Mouse (Mus musculus) hindbrain, embryonic 14.5 days (tissue): ENCODE results near the gene Dda1. TPM values are rescaled to one million over a fixed set of nuclear protein-coding genes. Genes with fewer than 3 reads are reported as not detected.
"Not testable (repeated sequence)": the region's sequence is repeated elsewhere in the genome, so short reads cannot be mapped to it uniquely, and the experiment has no call there.

ENCODE experiments used
- ATAC-seq: fragments of 200-750 bp; cut with Nextera tagmentation; 2 replicates; pipeline ENCODE4 v1.8.0; 2017; ENCODE audit warnings: moderate number of reproducible peaks, mild to moderate bottlenecking, moderate TSS enrichment, moderate library complexity; ENCODE audit not compliant: low FRiP score
- DNase-seq: peaks from one replicate; pipeline ENCODE4 v3.0.0-alpha.2; 2015; ENCODE audit warnings: low spot score
- H3K27ac ChIP-seq: fragments of 300-500 bp; sonication (generic); 2 replicates; pipeline ENCODE4 v1.5.1; 2014; ENCODE audit warnings: mild to moderate bottlenecking, moderate library complexity
- H3K27me3 ChIP-seq: fragments of 300-500 bp; sonication (generic); 2 replicates; pipeline ENCODE4 v1.6.1; 2014; ENCODE audit warnings: mild to moderate bottlenecking, low read length, mixed read lengths; ENCODE audit not compliant: control insufficient read depth, insufficient read depth
- H3K36me3 ChIP-seq: fragments of 300-500 bp; sonication (generic); replicated peaks from 2 replicates; pipeline ENCODE4 v1.6.1; 2014; ENCODE audit not compliant: control insufficient read depth, insufficient read depth
- H3K4me1 ChIP-seq: fragments of 300-500 bp; sonication (generic); replicated peaks from 2 replicates; pipeline ENCODE4 v1.6.1; 2014; ENCODE audit warnings: antibody characterized with exemption, low read length, mixed read lengths; ENCODE audit not compliant: control insufficient read depth, insufficient read depth
- H3K4me2 ChIP-seq: fragments of 300-500 bp; sonication (generic); replicated peaks from 2 replicates; pipeline ENCODE4 v1.6.1; 2014; ENCODE audit warnings: mild to moderate bottlenecking, moderate library complexity
- H3K4me3 ChIP-seq: fragments of 300-500 bp; sonication (generic); replicated peaks from 2 replicates; pipeline ENCODE4 v1.5.1; 2014; ENCODE audit warnings: mild to moderate bottlenecking, low read length
- H3K9ac ChIP-seq: fragments of 300-500 bp; sonication (generic); 2 replicates; pipeline ENCODE4 v1.6.1; 2014
- H3K9me3 ChIP-seq: fragments of 300-500 bp; sonication (generic); 2 replicates; pipeline ENCODE4 v1.6.1; 2016; ENCODE audit warnings: low read length; ENCODE audit not compliant: control insufficient read depth
- WGBS: fragments of 180-500 bp; shearing (Covaris S2); extraction: QIAGEN DNeasy Blood & Tissue Kit; methylation state at CpG from one replicate; pipeline ENCODE4 v1.1.7; 2014; 5-methylcytosine and 5-hydroxymethylcytosine counted together
- polyA plus RNA-seq: library from polyadenylated mRNA; unstranded; fragments of >200 nt; fragmentation: Nextera tagmentation; extraction: Ambion mirVana; gene quantifications from 2 replicates; pipeline ENCODE4 v1.2.1, GENCODE M21; 2014

The Dda1 gene
- polyA plus RNA-seq, 1 experiment from 2014 or later = 218 TPM

DNA sequence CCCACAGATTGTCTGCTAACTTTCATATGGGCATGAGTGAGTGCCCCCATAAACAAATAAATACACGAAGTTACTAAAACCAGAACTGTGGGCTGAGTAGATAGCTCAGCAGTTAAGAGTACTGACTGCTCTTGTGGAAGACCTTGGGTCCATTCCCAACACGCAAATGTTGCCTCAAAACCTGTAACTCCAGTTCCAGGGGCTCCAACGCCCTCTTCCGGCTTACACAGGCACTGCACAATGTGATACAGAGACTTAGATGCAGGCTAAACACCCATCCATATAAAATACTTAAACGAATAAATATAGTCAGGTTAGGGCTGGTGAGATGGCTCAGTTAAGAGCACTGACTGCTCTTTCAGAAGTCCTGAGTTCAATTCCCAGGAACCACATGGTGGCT lies 46.0 kb downstream of the Dda1 start:
- Histone ChIP-seq H3K4me2 (no peak overlapping the region), H3K4me3 (no peak overlapping the region), H3K4me1 (no peaks in the 10 kb centered on the region), H3K36me3 (no peaks in the 10 kb centered on the region), H3K27me3 (0 out of 2 replicates have a peak, but pooled peaks cover 2% of the 10 kb centered on the region), H3K27ac (no peak overlapping the region), H3K9ac (no peak overlapping the region), H3K9me3 (no peaks in the 10 kb centered on the region)
- ATAC-seq (no peak), DNase-seq (no peak)
- WGBS = 70% methylated on average over 5 of the region's 5 CpGs

DNA sequence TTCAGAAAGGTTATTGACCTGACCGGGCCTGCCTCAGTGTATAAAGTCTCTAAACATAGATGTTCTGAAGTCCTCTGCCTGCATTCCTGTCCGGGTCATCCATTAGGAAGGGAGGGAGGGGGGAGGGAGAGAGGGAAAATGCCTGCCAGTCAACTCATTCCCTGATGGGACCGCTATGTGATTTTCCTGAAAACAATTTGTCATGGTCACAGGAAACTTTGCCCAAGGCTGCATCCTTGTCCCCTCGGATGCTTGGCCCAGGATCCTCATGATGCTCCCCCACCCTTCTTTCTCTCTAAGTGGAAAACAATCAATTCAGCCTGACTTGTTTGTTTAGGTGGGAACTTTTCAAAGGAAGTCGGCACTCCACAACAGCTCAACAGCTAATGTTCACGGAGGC lies 47.8 kb downstream of the Dda1 start:
- Histone ChIP-seq H3K27me3 (0 out of 2 replicates have a peak, but pooled peaks cover 4% of the 10 kb centered on the region), H3K4me1 (no peaks in the 10 kb centered on the region), H3K27ac (no peak overlapping the region), H3K9ac (no peak overlapping the region), H3K36me3 (no peaks in the 10 kb centered on the region), H3K4me3 (no peak overlapping the region), H3K4me2 (no peak overlapping the region), H3K9me3 (no peaks in the 10 kb centered on the region)
- ATAC-seq (no peak), DNase-seq (no peak)
- 10% methylated on average over 6 of the region's 6 CpGs for WGBS

DNA sequence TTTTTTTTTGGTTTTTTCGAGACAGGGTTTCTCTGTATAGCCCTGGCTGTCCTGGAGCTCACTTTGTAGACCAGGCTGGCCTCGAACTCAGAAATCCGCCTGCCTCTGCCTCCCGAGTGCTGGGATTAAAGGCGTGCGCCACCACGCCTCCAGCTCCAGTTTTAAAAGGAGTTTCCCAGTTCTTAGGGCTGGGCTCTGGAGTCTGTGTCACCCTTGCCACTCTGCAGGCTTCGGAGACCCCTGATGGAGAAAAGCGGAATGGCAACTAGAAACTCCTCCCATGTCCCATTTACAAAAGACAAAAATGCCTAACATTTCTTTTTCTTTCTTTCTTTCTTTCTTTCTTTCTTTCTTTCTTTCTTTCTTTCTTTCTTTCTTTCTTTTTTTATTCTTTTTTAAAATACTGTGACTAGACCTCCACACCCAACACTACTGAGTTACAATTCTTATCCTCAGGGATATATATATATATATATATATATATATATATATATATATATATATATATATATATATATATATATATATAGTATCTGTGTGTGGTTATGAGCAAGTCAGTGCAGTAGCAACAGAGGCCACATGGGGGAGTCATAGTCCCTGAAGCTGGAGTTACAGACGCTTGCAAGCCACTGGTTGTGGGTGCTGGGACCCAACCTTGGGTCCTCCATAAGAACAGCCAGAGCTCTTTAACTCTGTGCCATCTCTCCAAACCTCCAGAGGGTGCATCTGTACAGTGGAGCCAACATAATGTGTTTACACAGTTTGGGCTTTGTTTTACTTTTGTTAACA lies 50.2 kb downstream of the Dda1 start:
- DNase-seq = peak; percentile 79
- ATAC-seq, H3K36me3 ChIP-seq, H3K4me3 ChIP-seq, H3K4me2 ChIP-seq, H3K9me3 ChIP-seq, H3K4me1 ChIP-seq, H3K27ac ChIP-seq, H3K9ac ChIP-seq: not testable (repeated sequence)
- WGBS = 41% methylated on average over 9 of the region's 10 CpGs
- peaks cover 11% of the 10 kb centered on the region; the same call in 1 of the 2 replicates for H3K27me3 ChIP-seq

DNA sequence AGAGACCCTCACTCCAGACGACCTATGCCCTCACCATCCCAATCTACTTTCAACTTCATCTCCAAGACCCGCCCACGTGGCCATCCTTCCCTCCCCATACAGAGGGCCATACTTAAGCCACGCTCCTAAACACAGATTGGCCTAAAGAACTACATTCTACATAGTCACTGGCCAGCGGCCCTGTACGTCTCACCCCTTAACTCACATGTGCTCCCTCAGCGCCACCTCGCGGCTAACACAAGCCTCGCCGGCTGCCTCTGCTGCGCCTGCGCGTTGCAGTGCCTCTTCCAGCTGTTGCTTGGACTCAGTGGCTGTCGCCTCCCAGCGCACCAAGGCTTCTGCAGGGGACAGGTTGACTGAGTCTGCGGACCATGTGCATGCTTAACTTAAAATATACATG lies 52.6 kb downstream of the Dda1 start:
- DNase-seq (peak; percentile 90), ATAC-seq (peak; percentile 83)
- 3% methylated on average over 17 of the region's 17 CpGs for WGBS
- H3K9me3 ChIP-seq = no peaks in the 10 kb centered on the region
- H3K9ac ChIP-seq = no peak overlapping the region
- no peak overlapping the region for H3K4me3 ChIP-seq
- no peaks in the 10 kb centered on the region for H3K4me1 ChIP-seq
- H3K36me3 ChIP-seq = no peaks in the 10 kb centered on the region
- H3K4me2 ChIP-seq = 0 out of 2 replicates have a peak overlapping the region, but pooled peaks have one; percentile 15
- H3K27me3 ChIP-seq = peaks cover 34% of the 10 kb centered on the region
- H3K27ac ChIP-seq = no peak overlapping the region

DNA sequence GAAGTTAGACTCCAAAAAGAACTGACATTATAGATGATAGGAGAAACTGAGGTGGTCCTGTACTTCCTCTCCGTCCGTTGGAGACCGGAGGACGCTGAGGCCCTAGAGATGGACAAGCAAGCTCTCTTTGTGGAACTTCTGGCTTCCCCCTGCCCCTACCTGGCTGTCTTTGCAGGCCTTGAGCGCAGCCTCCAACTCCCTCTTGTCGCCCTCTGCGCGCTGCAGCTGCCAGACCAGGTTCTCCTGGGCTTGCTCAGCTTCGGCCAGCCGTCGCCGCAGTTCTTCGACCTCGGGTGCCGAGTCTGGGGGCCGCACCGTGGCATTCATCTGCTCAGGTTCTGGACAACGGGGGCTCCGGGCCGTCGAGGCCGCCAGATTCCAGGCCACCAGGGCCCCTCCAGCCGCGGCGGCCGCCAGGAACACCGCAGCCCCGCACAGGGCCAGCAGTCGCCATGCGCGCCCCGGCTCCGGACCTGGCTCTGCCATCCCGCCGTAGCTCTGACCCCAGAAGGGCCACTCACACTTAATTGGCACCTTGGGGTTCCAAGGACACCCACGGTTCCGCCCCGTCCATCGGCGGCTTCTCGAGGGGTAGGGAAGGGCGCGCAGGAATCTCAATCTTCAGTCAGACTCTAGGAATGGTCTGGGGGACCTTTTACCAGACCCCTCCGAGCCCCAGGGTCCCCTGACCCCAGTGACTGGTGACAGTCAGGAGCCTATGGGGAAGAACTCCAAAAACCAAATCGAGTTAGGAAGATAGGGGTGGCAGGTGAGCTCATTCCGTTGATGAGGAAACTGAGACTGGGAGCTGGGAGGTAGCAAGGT lies 56.4 kb downstream of the Dda1 start, which contains the start of gene Ccdc194:
Ccdc194 (minus strand) TSS at position 486 of the 825 bp plus-strand sequence.
- peaks cover 40% of the 10 kb centered on the region for H3K27me3 ChIP-seq
- DNase-seq (no peak), ATAC-seq (no peak)
- WGBS = 7% methylated on average over 46 of the region's 46 CpGs
- H3K9me3 ChIP-seq = no peaks in the 10 kb centered on the region
- no peak within 1 kb of the TSS for H3K4me3 ChIP-seq
- no peaks in the 10 kb centered on the region for H3K36me3 ChIP-seq
- H3K9ac ChIP-seq = no peak within 1 kb of the TSS
- H3K27ac ChIP-seq = no peak within 1 kb of the TSS
- H3K4me2 ChIP-seq = 0 out of 2 replicates have a peak within 1 kb of the TSS, but pooled peaks have one; percentile 5
- H3K4me1 ChIP-seq = no peaks in the 10 kb centered on the region

Other genes starting within 250 kb of the Dda1 start
- gene Myo9b, start 196.5 kb upstream of the Dda1 start, polyA plus RNA-seq = 15.7 and 16.9 TPM in 2 replicates
- 55.6 and 58.8 TPM in 2 replicates for gene Haus8, start 196.3 kb upstream of the Dda1 start, polyA plus RNA-seq
- gene Use1, start 102.4 kb upstream of the Dda1 start, polyA plus RNA-seq = 112 and 126 TPM in 2 replicates
- gene Ocel1, start 97.9 kb upstream of the Dda1 start, polyA plus RNA-seq = 4.8 and 5.0 TPM in 2 replicates
- 35.9 and 37.5 TPM in 2 replicates for gene Nr2f6, start 87.2 kb upstream of the Dda1 start, polyA plus RNA-seq
- 4.7 and 6.0 TPM in 2 replicates for gene Ushbp1, start 73.4 kb upstream of the Dda1 start, polyA plus RNA-seq
- gene Babam1, start 72.3 kb upstream of the Dda1 start, polyA plus RNA-seq = 88.2 and 89.7 TPM in 2 replicates
- 3.8 and 4.7 TPM in 2 replicates for gene Ankle1, start 63.2 kb upstream of the Dda1 start, polyA plus RNA-seq
- 125 and 126 TPM in 2 replicates for gene Abhd8, start 5.5 kb upstream of the Dda1 start, polyA plus RNA-seq
- gene Mrpl34, start 4.2 kb upstream of the Dda1 start, polyA plus RNA-seq = 158 and 195 TPM in 2 replicates
- gene Ano8, start 16.8 kb downstream of the Dda1 start, polyA plus RNA-seq = 8.5 and 10.6 TPM in 2 replicates
- gene Gtpbp3, start 18.9 kb downstream of the Dda1 start, polyA plus RNA-seq = 4.7 and 7.3 TPM in 2 replicates
- 9.2 and 10.5 TPM in 2 replicates for gene Plvap, start 42.6 kb downstream of the Dda1 start, polyA plus RNA-seq
- 0.22 and 0.92 TPM in 2 replicates for gene Ccdc194, start 56.5 kb downstream of the Dda1 start, polyA plus RNA-seq
- 4.0 and 5.4 TPM in 2 replicates for gene Bst2, start 68.3 kb downstream of the Dda1 start, polyA plus RNA-seq
- 50.8 and 66.6 TPM in 2 replicates for gene Mvb12a, start 73.7 kb downstream of the Dda1 start, polyA plus RNA-seq
- gene Tmem221, start 89.7 kb downstream of the Dda1 start, polyA plus RNA-seq = 0.32 TPM in 1 of 2 replicates, not detected in the other
- gene Nxnl1, start 97.4 kb downstream of the Dda1 start, polyA plus RNA-seq = 0.13 TPM in 1 of 2 replicates, not detected in the other
- 41.6 and 57.3 TPM in 2 replicates for gene Slc27a1, start 99.7 kb downstream of the Dda1 start, polyA plus RNA-seq
- gene Pgls, start 123.0 kb downstream of the Dda1 start, polyA plus RNA-seq = 243 and 246 TPM in 2 replicates
- gene Fam129c, start 128.4 kb downstream of the Dda1 start, polyA plus RNA-seq = 5.2 and 5.7 TPM in 2 replicates
- gene Colgalt1, start 141.8 kb downstream of the Dda1 start, polyA plus RNA-seq = 62.4 and 66.0 TPM in 2 replicates
- 16.6 and 16.7 TPM in 2 replicates for gene Unc13a, start 202.6 kb downstream of the Dda1 start, polyA plus RNA-seq
- gene Jak3, start 207.1 kb downstream of the Dda1 start, polyA plus RNA-seq = 5.4 TPM in 2 replicates
- 1.4 and 1.5 TPM in 2 replicates for gene Insl3, start 220.0 kb downstream of the Dda1 start, polyA plus RNA-seq
- 0.21 and 0.41 TPM in 2 replicates for gene B3gnt3, start 232.6 kb downstream of the Dda1 start, polyA plus RNA-seq